Mouse (Mus musculus): ENCODE data around the gene Gng3.

Gene Gng3

GRCm38 (mm10) chr19:8803879-8804660, 34.9 kb downstream of the Gng3 start:
- DNase-seq, result no peak

- no peak for DNase-seq
These were observed 35.7 kb downstream of the Gng3 start for GRCm38 (mm10) chr19:8803204-8803780.

GRCm38 (mm10) chr19:8802130-8802821, 36.7 kb downstream of the Gng3 start, which contains the start of gene Zbtb3:
Gene Zbtb3, plus strand, starts transcription at chr19:8802555.
- DNase-seq, result peak; percentile 94 to 99

- DNase-seq, result no peak
These were observed 40.1 kb downstream of the Gng3 start for GRCm38 (mm10) chr19:8798947-8799315.

- DNase-seq, result peak; percentile 95
These were observed 40.6 kb downstream of the Gng3 start, which contains the start of gene Polr2g for GRCm38 (mm10) chr19:8798264-8798946. Gene Polr2g, minus strand, starts transcription at chr19:8798577.

- no peak for DNase-seq
These were observed 48.8 kb downstream of the Gng3 start for GRCm38 (mm10) chr19:8790171-8790570.

- no peak for DNase-seq
These were observed 49.8 kb downstream of the Gng3 start for GRCm38 (mm10) chr19:8789171-8789570.

GRCm38 (mm10) chr19:8788521-8788920, 50.5 kb downstream of the Gng3 start:
- DNase-seq, result no peak

All from kidney, postnatal 36 days (tissue).